Mouse (Mus musculus) liver, embryonic 14.5 days (tissue): ENCODE measurements around the gene Apobec4.

Experiments
- CTCF ChIP-seq: IDR thresholded peaks from 2 replicates; pipeline ENCODE4 v1.5.1; 2016; ENCODE audit warnings: antibody characterized with exemption, low read depth, control low read depth
- EP300 ChIP-seq: IDR thresholded peaks from 2 replicates; pipeline ENCODE4 v1.6.1; 2016; ENCODE audit warnings: antibody characterized with exemption, low read depth

DNA sequence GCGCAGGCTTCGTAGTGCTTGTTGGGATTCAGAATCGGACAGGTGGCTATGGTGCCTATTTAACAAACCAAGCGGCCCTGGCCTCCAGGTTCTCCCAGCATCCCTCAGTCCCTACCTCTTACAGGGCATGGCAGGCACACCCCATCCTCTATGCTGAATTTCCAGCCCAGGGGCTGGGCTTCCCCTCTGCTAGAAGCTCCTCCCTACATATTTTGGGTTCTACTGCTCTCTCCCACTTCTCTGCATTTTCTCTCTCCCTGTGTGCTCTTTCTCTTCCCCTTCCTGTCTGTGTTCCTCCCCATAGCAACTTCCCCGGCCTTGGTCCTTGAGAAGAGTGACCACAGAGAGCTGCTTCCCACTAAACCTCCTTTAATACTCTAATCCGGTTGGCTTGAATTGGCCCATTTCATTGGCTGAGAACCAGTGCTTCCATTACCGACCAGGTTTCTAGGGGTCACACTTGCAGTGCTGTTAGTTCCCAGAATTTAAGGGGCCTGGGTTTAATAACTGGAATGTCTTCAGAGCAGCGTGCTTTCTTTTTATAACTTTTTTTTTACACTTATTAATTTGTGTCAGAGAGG, 46.4 kb downstream of the Apobec4 start:
- TF ChIP-seq EP300 (no peak), CTCF (no peak)
